Mouse (Mus musculus): Measurements from ENCODE around the gene Rec8. TPM values are rescaled to one million over a fixed set of nuclear protein-coding genes. Genes with fewer than 3 reads are reported as not detected.
A peak's percentile ranks its signal among the peaks of the same experiment; 100 is the strongest.

The Rec8 gene
- polyA plus RNA-seq, 1 experiment = not detected

- H3K36me3 ChIP-seq (ENCODE audit: control insufficient read depth, insufficient read depth) = peaks cover 24% of the 10 kb centered on the region
- H3K79me2 ChIP-seq (ENCODE audit: control insufficient read depth, insufficient read depth) = no peaks in the 10 kb centered on the region
- no peak overlapping the region for H3K4me3 ChIP-seq
- no peak for TF ChIP-seq REST (IDR thresholded peaks at IDR 0.05; ENCODE audit: insufficient read depth, insufficient read length)
- TF ChIP-seq USF1 (IDR thresholded peaks at IDR 0.05; ENCODE audit: low read depth) = no peak
- TF ChIP-seq TCF3 (IDR thresholded peaks at IDR 0.05; ENCODE audit: insufficient read length, low read depth) = no peak
- TF ChIP-seq E2F4 (IDR thresholded peaks at IDR 0.05; ENCODE audit: insufficient read depth) = no peak
- no peak for TF ChIP-seq MAX (IDR thresholded peaks at IDR 0.05; ENCODE audit: low read depth)
- no peak for TF ChIP-seq SRF (IDR thresholded peaks at IDR 0.05; ENCODE audit: control insufficient read depth, insufficient read length, low read depth)
- no peaks in the 10 kb centered on the region for H3K27me3 ChIP-seq (ENCODE audit: control insufficient read depth, insufficient read depth, insufficient read length)
- H3K4me2 ChIP-seq (ENCODE audit: low read depth) = no peak overlapping the region
- no peak overlapping the region for H3ac ChIP-seq (ENCODE audit: control insufficient read depth, insufficient read length)
Observed at GRCm38 (mm10) chr14:55629312-55629711, 11.5 kb downstream of the Rec8 start.

GRCm38 (mm10) chr14:55634874-55635522 is 17.2 kb downstream of the Rec8 start:
- Histone ChIP-seq H3K79me2 (ENCODE audit: control insufficient read depth, insufficient read depth) (peaks cover 3% of the 10 kb centered on the region), H3K4me3 (peak overlapping the region; percentile 77), H3ac (ENCODE audit: control insufficient read depth, insufficient read length) (peak overlapping the region; percentile 30), H3K36me3 (ENCODE audit: control insufficient read depth, insufficient read depth) (peaks cover 18% of the 10 kb centered on the region), H3K4me2 (ENCODE audit: low read depth) (peak overlapping the region; percentile 90), H3K27me3 (ENCODE audit: control insufficient read depth, insufficient read depth, insufficient read length) (no peaks in the 10 kb centered on the region)
- TF ChIP-seq MYOD1 (IDR thresholded peaks at IDR 0.05; ENCODE audit: control insufficient read depth in 1 of 3, insufficient read length in 2 of 3, low read depth in 2 of 3) (peak; percentile 64 to 87 (median 86)), TCF3 (IDR thresholded peaks at IDR 0.05; ENCODE audit: insufficient read length, low read depth) (no peak)

- Histone ChIP-seq H3K27me3 (ENCODE audit: control insufficient read depth, insufficient read depth, insufficient read length) (no peaks in the 10 kb centered on the region), H3K4me3 (peak within 1 kb of the TSS; percentile 77), H3ac (ENCODE audit: control insufficient read depth, insufficient read length) (peak within 1 kb of the TSS; percentile 30), H3K79me2 (ENCODE audit: control insufficient read depth, insufficient read depth) (peaks cover 9% of the 10 kb centered on the region), H3K4me2 (ENCODE audit: low read depth) (peak within 1 kb of the TSS; percentile 90), H3K36me3 (ENCODE audit: control insufficient read depth, insufficient read depth) (peaks cover 16% of the 10 kb centered on the region)
- TF ChIP-seq POLR2A (IDR thresholded peaks at IDR 0.05; ENCODE audit: insufficient read length, low read depth) (peak; percentile 78), SRF (IDR thresholded peaks at IDR 0.05; ENCODE audit: control insufficient read depth, insufficient read length, low read depth) (no peak), USF1 (IDR thresholded peaks at IDR 0.05; ENCODE audit: low read depth) (peak; percentile 62), REST (IDR thresholded peaks at IDR 0.05; ENCODE audit: insufficient read depth, insufficient read length) (no peak), POLR2AphosphoS2 (IDR thresholded peaks at IDR 0.05; ENCODE audit: insufficient read length, low read depth) (peak; percentile 96), TCF12 (IDR thresholded peaks at IDR 0.05; ENCODE audit: insufficient read depth, poor library complexity, severe bottlenecking) (no peak), TCF3 (IDR thresholded peaks at IDR 0.05; ENCODE audit: insufficient read length, low read depth) (no peak), MYOD1 (IDR thresholded peaks at IDR 0.05; ENCODE audit: control insufficient read depth in 1 of 3, insufficient read length in 2 of 3, low read depth in 2 of 3) (peak in 2 of 3 experiments; percentile 35 to 80), E2F4 (IDR thresholded peaks at IDR 0.05; ENCODE audit: insufficient read depth) (no peak), MAX (IDR thresholded peaks at IDR 0.05; ENCODE audit: low read depth) (peak; percentile 40), CEBPB (IDR thresholded peaks at IDR 0.05; ENCODE audit: insufficient read depth, poor library complexity, severe bottlenecking) (no peak), MYOG (IDR thresholded peaks at IDR 0.05; ENCODE audit: control insufficient read depth in 1 of 3, insufficient read depth in 1 of 3, insufficient read length in 2 of 3, low read depth in 2 of 3) (peak; percentile 12 to 82 (median 75))
Observed at GRCm38 (mm10) chr14:55635523-55636007, 17.7 kb downstream of the Rec8 start, which contains the start of gene Ipo4. Gene Ipo4, minus strand, starts transcription at chr14:55635957.

GRCm38 (mm10) chr14:55637795-55638194 is 20.0 kb downstream of the Rec8 start, which contains the start of gene Gm49378:
Gene Gm49378, minus strand, starts transcription at chr14:55637895.
- no peak for TF ChIP-seq POLR2A (IDR thresholded peaks at IDR 0.05; ENCODE audit: insufficient read length, low read depth)
- no peak for TF ChIP-seq POLR2AphosphoS2 (IDR thresholded peaks at IDR 0.05; ENCODE audit: insufficient read length, low read depth)
- TF ChIP-seq MYOD1 (IDR thresholded peaks at IDR 0.05; ENCODE audit: control insufficient read depth in 1 of 3, insufficient read length in 2 of 3, low read depth in 2 of 3) = no peak
- no peak for TF ChIP-seq TCF12 (IDR thresholded peaks at IDR 0.05; ENCODE audit: insufficient read depth, poor library complexity, severe bottlenecking)
- no peak for TF ChIP-seq E2F4 (IDR thresholded peaks at IDR 0.05; ENCODE audit: insufficient read depth)
- no peak for TF ChIP-seq REST (IDR thresholded peaks at IDR 0.05; ENCODE audit: insufficient read depth, insufficient read length)
- TF ChIP-seq MYOG (IDR thresholded peaks at IDR 0.05; ENCODE audit: control insufficient read depth in 1 of 3, insufficient read depth in 1 of 3, insufficient read length in 2 of 3, low read depth in 2 of 3) = no peak
- TF ChIP-seq TCF3 (IDR thresholded peaks at IDR 0.05; ENCODE audit: insufficient read length, low read depth) = no peak
- no peak for TF ChIP-seq USF1 (IDR thresholded peaks at IDR 0.05; ENCODE audit: low read depth)
- no peak for TF ChIP-seq SRF (IDR thresholded peaks at IDR 0.05; ENCODE audit: control insufficient read depth, insufficient read length, low read depth)
- TF ChIP-seq CEBPB (IDR thresholded peaks at IDR 0.05; ENCODE audit: insufficient read depth, poor library complexity, severe bottlenecking) = no peak
- TF ChIP-seq MAX (IDR thresholded peaks at IDR 0.05; ENCODE audit: low read depth) = no peak

DNA sequence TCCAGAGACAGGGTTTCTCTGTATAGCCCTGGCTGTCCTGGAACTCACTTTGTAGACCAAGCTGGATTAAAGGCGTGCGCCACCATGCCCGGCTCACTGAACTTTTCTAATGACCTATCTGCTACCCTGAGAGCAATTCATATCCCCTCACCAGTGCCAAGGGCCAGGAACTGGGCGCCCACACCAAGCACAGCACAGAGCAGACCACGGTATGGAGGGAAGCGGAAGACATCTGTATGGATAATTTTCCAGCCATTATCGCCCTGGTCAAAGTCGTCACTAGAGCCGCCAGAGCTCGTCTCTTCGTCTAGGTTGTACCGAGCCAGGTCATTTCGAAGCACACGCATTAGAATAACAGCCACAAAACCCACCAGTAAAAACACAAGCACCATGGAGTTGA is 23.0 kb downstream of the Rec8 start:
- H3K36me3 ChIP-seq (ENCODE audit: control insufficient read depth, insufficient read depth) = peaks cover 6% of the 10 kb centered on the region
- no peak overlapping the region for H3ac ChIP-seq (ENCODE audit: control insufficient read depth, insufficient read length)
- peaks cover 49% of the 10 kb centered on the region for H3K79me2 ChIP-seq (ENCODE audit: control insufficient read depth, insufficient read depth)
- H3K4me2 ChIP-seq (ENCODE audit: low read depth) = no peak overlapping the region
- TF ChIP-seq TCF12 (IDR thresholded peaks at IDR 0.05; ENCODE audit: insufficient read depth, poor library complexity, severe bottlenecking) (no peak), POLR2A (IDR thresholded peaks at IDR 0.05; ENCODE audit: insufficient read length, low read depth) (no peak), E2F4 (IDR thresholded peaks at IDR 0.05; ENCODE audit: insufficient read depth) (no peak), MAX (IDR thresholded peaks at IDR 0.05; ENCODE audit: low read depth) (no peak), CEBPB (IDR thresholded peaks at IDR 0.05; ENCODE audit: insufficient read depth, poor library complexity, severe bottlenecking) (no peak), USF1 (IDR thresholded peaks at IDR 0.05; ENCODE audit: low read depth) (no peak), MYOD1 (IDR thresholded peaks at IDR 0.05; ENCODE audit: control insufficient read depth in 1 of 3, insufficient read length in 2 of 3, low read depth in 2 of 3) (no peak), REST (IDR thresholded peaks at IDR 0.05; ENCODE audit: insufficient read depth, insufficient read length) (no peak), MYOG (IDR thresholded peaks at IDR 0.05; ENCODE audit: control insufficient read depth in 1 of 3, insufficient read depth in 1 of 3, insufficient read length in 2 of 3, low read depth in 2 of 3) (no peak)
- no peak overlapping the region for H3K4me3 ChIP-seq
- no peaks in the 10 kb centered on the region for H3K27me3 ChIP-seq (ENCODE audit: control insufficient read depth, insufficient read depth, insufficient read length)

More at GRCm38 (mm10) chr14:55637795-55638194, 20.0 kb downstream of the Rec8 start, which contains the start of gene Gm49378:
- Histone ChIP-seq H3ac (ENCODE audit: control insufficient read depth, insufficient read length) (no peak within 1 kb of the TSS), H3K4me2 (ENCODE audit: low read depth) (no peak within 1 kb of the TSS), H3K79me2 (ENCODE audit: control insufficient read depth, insufficient read depth) (peaks cover 27% of the 10 kb centered on the region), H3K27me3 (ENCODE audit: control insufficient read depth, insufficient read depth, insufficient read length) (no peaks in the 10 kb centered on the region), H3K4me3 (no peak within 1 kb of the TSS), H3K36me3 (ENCODE audit: control insufficient read depth, insufficient read depth) (peaks cover 14% of the 10 kb centered on the region)
